Mouse (Mus musculus) CH12.LX (cell line): ENCODE data around the gene Zbtb49.

Source experiments
- E2F4 ChIP-seq: IDR thresholded peaks from 2 replicates; pipeline ENCODE4 v1.6.1; 2011; ENCODE audit warnings: low read depth, low read length, improper control_type of control experiment; ENCODE audit not compliant: insufficient replicate concordance
- ELF1 ChIP-seq: IDR thresholded peaks from 2 replicates; pipeline ENCODE4 v1.6.1; 2014; ENCODE audit warnings: low read depth, mild to moderate bottlenecking, inconsistent platforms, low read length, improper control_type of control experiment
- POLR2A ChIP-seq: IDR thresholded peaks from 2 replicates; pipeline ENCODE4 v1.6.1; 2011; ENCODE audit warnings: low read depth, mild to moderate bottlenecking, improper control_type of control experiment, low read length
- POLR2AphosphoS2 ChIP-seq: IDR thresholded peaks from 2 replicates; pipeline ENCODE4 v1.6.1; 2011; ENCODE audit warnings: low read depth, low read length, improper control_type of control experiment
- RAD21 ChIP-seq: IDR thresholded peaks from 2 replicates; pipeline ENCODE4 v1.6.1; 2011; ENCODE audit warnings: low read depth, mild to moderate bottlenecking, low read length, improper control_type of control experiment, moderate library complexity
- TBP ChIP-seq: conservative IDR thresholded peaks from 2 replicates; pipeline ENCODE4 v1.6.1; 2011; ENCODE audit warnings: low read depth, low read length, improper control_type of control experiment

GRCm38 (mm10) chr5:38219771-38220307 lies 418 bp downstream of the Zbtb49 start:
- TF ChIP-seq POLR2A (no peak), TBP (no peak), POLR2AphosphoS2 (no peak), ELF1 (no peak), RAD21 (no peak), E2F4 (no peak)
